Mouse (Mus musculus) heart, postnatal 25 days (tissue): ENCODE results near the gene Lrba. TPM values are rescaled to one million over a fixed set of nuclear protein-coding genes. Genes with fewer than 3 reads are reported as not detected.

Experiments used
- DNase-seq: peaks from one replicate; pipeline ENCODE4 v3.0.0; 2022; ENCODE audit warnings: low spot score
- intact Hi-C: fragments of 180-260 bp; cut with DNase I; formaldehyde crosslinking; loops from one replicate; pipeline ENCODE4 v1.15.1; 2025
- total RNA-seq, 2 experiments: library from RNA; stranded (reverse); gene quantifications; 2 replicates each; pipeline ENCODE4 v1.2.3; 2021

The Lrba gene
- total RNA-seq, 2 experiments from 2014 or later = 17.4 to 23.1 TPM

DNA sequence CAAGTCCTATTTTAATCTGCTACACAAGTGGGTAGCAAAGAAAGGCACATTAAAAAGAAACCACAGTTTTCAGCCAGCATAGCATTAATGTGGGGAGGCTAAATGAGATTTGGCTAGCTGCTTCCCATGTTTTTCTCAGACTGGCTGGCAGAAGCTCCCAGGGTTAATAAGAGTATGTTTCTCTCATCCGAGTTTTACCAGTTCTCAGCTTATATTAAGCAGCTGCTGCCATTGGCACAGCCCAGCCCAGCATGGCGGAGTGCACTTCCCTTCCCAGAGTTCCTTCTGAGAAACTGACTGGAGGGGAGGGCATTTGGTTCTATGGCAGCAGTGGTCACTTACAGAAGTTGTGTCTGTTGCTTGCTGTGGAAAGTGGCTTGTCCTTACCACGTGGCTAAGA is 514.4 kb downstream of the Lrba start:
- DNase-seq = no peak
- intact Hi-C loops = no loop called here

- intact Hi-C loops = no loop called here
- DNase-seq = no peak
These were observed 515.3 kb downstream of the Lrba start for GRCm38 (mm10) chr3:86739745-86740144.

DNA sequence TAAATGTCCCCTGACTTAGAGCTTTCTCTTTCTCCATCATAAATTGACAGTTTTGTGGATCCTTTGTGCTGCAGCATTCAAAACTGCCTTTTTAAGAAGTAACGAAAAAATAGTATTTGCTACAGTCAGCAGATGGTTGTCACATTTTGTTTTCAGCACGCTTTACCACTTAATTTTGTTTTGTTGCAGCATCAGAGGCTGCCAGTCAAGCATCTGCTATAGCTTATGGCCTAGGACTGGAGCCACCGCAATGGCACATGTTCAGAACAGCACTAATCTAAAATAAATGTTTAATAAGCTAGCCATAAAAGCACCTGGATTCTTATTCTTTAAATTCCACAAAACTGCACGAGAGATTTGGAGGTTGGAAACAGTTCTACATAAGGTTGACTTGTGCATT is 520.9 kb downstream of the Lrba start:
- intact Hi-C loops = no loop called here
- no peak for DNase-seq

GRCm38 (mm10) chr3:86745769-86746512 is 521.5 kb downstream of the Lrba start:
- DNase-seq = no peak
- intact Hi-C loops = no loop called here

- intact Hi-C loops = no loop called here
- DNase-seq = no peak
These were observed 526.2 kb downstream of the Lrba start for GRCm38 (mm10) chr3:86750652-86751051.

- DNase-seq = no peak
- intact Hi-C loops = no loop called here
These were observed 529.7 kb downstream of the Lrba start for GRCm38 (mm10) chr3:86754178-86754577.

DNA sequence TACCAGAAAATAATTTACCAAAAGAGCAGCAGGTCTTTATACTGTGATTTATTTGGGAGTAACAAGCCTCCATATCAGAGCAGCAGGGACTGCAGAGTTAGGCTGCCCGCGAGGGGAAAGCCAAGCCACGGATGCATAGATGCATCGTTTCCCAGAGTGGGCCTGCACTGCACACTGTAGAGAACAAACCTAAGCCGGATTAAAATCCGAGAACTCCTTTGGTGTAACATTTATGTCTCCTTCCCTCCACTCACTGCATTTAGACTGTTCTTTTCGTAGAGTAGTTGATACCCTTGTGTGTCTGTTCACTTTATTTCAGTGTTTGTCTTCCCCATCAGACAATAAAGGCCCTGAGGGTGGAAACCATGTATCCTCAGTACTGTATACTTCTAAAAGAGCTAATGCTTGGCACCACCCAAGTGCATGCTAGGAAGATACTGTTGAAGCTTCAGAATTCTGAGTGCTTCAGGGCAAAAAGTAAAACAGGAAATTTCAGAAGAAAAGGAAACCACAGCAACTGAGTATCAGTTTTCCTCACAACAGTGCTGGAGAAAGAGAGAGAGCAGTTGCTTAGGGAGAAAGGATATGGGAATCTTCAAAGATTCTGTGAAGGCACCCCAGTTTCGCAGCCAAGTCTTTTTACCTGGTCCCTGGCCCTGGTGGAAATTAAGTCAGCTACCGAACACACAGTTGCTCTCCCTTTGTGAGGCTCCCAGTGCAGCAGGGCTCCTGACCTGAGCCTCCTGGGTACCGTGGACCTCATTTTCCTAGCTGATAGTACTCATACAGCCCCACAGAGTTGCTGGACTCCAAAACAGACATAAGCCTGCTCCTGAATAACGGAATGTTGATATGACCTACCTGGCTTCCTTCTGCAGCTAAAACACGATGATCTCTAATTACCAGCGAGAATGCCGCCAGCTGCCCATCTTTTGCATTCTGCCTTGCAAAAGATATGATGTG is 530.4 kb downstream of the Lrba start:
- no peak for DNase-seq
- intact Hi-C loops = no loop called here

DNA sequence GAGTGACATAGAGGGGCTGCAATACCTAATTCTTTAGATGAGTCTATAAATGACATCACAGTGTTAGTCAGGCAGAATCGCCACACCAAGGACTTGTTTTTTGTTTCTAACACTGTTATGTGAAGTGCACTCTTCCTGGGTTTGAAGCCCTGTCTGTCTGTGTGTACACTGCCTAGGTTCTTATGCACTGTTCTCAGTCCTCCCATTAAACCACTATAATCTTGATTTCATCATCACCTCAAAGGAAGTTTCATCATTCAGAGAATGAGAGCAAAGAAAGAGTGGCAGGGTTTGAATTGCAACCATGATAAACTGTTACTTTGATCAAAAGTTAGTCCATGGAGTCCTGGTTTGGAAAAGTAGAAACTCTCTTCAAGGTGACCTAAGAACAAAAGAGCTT is 532.1 kb downstream of the Lrba start:
- no peak for DNase-seq
- intact Hi-C loops = no loop called here

DNA sequence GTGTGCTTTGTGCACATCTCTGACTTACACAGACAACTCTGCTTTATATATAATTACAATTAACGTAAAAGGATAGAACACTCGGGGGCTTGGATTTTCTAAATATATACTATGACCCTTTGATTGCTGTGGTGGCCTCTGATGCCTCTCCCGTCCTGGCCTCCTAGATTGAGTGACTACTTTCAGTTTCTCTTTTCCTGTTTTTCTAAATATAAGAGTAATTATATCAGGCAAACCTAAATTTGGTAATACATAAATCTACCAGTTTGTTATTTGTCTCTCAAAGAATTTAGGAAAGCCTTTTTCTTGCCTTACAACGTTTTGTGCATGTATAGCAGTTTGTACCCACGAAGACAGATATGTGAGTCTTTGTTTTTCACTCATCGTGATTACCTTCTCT is 534.2 kb downstream of the Lrba start:
- intact Hi-C loops = no loop called here
- DNase-seq = no peak

- DNase-seq = no peak
- intact Hi-C loops = no loop called here
These were observed 534.9 kb downstream of the Lrba start for GRCm38 (mm10) chr3:86759383-86759782.

GRCm38 (mm10) chr3:86759834-86760233 is 535.4 kb downstream of the Lrba start:
- DNase-seq = no peak
- intact Hi-C loops = loop anchor here (5.0 kb wide), 2 partner anchors 433 to 493 kb away; no protein-coding TSS in a partner anchor

GRCm38 (mm10) chr3:86760474-86760873 is 536.0 kb downstream of the Lrba start:
- no peak for DNase-seq
- intact Hi-C loops = loop anchor here (5.0 kb wide), 2 partner anchors 433 to 493 kb away; no protein-coding TSS in a partner anchor

DNA sequence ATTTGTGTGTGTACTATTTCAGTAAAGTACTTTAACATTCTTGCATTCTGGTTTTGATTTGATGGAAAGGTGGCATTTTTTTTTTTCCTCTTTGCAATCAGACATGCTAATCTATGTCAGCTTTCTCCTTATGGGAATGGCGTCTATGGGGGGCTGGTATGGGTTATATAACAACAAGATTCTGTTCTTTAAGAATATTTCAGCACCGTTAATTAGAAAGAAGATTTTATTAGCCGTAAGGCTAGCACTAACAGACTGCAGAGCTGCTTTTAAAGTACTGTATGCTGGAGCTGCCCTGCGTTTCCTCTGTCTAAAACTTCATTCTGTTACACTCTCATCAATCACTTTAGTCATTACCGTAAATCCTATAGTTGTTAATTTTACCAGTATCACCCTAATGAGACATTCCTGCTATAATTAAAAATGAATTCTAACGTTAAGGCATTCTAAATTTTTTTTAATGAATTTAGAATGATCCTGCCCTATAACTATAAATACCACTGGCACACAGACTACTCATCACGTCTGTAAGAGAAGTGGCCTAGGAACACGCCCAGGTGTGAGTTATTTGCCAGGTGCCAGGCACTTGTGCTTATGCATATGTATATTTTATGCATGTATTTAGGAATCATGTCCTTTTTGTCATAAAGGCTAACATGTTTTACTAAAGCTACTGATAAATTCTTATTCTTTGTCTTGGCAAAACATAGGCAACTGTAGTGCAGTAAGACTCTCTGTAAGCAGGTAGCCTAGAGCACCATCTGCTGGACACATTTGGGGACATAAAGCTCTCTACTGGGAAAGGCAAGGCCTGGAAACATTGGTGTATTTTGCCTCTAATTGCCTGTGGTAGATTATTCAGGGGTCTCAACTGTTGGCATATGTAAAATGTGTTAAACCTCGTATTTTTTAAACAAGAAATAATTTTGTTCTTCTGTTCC is 536.9 kb downstream of the Lrba start:
- intact Hi-C loops = loop anchor here (5.0 kb wide), 2 partner anchors 434 to 494 kb away; no protein-coding TSS in a partner anchor
- DNase-seq = no peak

GRCm38 (mm10) chr3:86762036-86762415 is 537.5 kb downstream of the Lrba start:
- intact Hi-C loops = loop anchor here (5.0 kb wide), 2 partner anchors 435 to 495 kb away; no protein-coding TSS in a partner anchor
- DNase-seq = no peak

- no peak for DNase-seq
- intact Hi-C loops = loop anchor here (5.0 kb wide), 2 partner anchors 435 to 495 kb away; no protein-coding TSS in a partner anchor
These were observed 538.0 kb downstream of the Lrba start for GRCm38 (mm10) chr3:86762456-86762855.

DNA sequence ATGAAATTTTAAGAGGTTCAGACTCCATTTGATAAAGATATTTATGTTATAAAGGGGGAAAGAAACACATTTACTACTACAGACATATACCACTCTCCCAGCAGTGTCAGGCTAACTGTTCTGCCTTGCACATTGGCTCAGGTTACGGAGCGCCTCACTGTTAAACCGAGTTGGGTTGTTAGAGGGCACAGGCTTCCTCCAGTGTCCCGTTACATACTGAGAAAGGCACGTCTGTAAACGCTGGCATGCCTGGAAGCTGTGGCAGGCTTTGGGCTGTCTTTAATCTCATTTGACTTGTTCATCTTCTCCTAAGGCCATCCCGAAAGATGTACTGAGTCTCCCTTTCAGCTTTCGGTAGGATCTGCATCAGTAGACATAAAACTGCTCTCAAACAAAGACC is 544.1 kb downstream of the Lrba start:
- intact Hi-C loops = no loop called here

GRCm38 (mm10) chr3:86768969-86769368 is 544.5 kb downstream of the Lrba start:
- no peak for DNase-seq
- intact Hi-C loops = no loop called here

More for the DNA sequence above, 544.1 kb downstream of the Lrba start:
- DNase-seq = no peak

GRCm38 (mm10) chr3:86774566-86775443 is 550.3 kb downstream of the Lrba start:
- DNase-seq = no peak
- intact Hi-C loops = no loop called here

DNA sequence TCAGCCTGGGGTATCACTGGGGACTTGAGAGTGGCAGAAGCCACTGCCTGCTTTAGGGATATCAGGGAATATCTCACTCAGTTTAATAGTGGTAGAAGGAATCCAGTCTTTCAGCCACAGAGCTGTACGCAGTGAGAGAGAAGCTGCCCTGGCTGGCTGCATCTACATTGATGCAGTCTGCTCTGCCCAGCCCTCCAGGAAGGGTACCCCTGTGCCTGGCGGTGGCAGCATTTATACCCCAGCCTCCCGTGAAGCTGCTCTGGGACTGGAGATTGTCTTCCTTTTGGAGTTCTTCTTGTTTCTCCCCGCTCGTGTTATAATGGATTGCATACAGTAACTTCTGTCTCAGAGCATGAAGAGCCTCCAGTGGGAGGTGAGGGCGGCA is 551.0 kb downstream of the Lrba start:
- intact Hi-C loops = no loop called here
- no peak for DNase-seq
